Mouse (Mus musculus): Measurements from ENCODE around the gene Cdh16. TPM values are rescaled to one million over a fixed set of nuclear protein-coding genes. Genes with fewer than 3 reads are reported as not detected.
"Not testable (repeated sequence)": the region's sequence is repeated elsewhere in the genome, so short reads cannot be mapped to it uniquely, and the experiment has no call there.

Cdh16 gene
- 439 and 476 TPM in 2 replicates for polyA plus RNA-seq (2015; fragmentation: Nextera tagmentation; extraction: Ambion mirVana)

- Histone ChIP-seq H3K4me1 (replicated peaks; ENCODE audit: insufficient read depth, low read length) (0 out of 2 replicates have a peak, but pooled peaks cover 6% of the 10 kb centered on the region), H3K9me3 (replicated peaks; ENCODE audit: low read length) (no peaks in the 10 kb centered on the region), H3K9ac (ENCODE audit: low read depth, low read length) (peak within 1 kb of the TSS; percentile 55; the same call in 1 of the 2 replicates), H3K36me3 (ENCODE audit: insufficient read depth, low read length) (0 out of 2 replicates have a peak, but pooled peaks cover 5% of the 10 kb centered on the region), H3K27me3 (ENCODE audit: insufficient read depth, low read length) (no peaks in the 10 kb centered on the region), H3K4me3 (replicated peaks; ENCODE audit: low read depth, low read length) (peak within 1 kb of the TSS; percentile 32), H3K27ac (peak within 1 kb of the TSS; percentile 90), H3K4me2 (ENCODE audit: low read length) (peak within 1 kb of the TSS; percentile 58)
- DNase-seq (ENCODE audit: low spot score) (peak; percentile 74), ATAC-seq (replicated peaks; ENCODE audit: low FRiP score, low read depth) (peak; percentile 98)
- no peak for TF ChIP-seq CTCF (IDR thresholded peaks at IDR 0.05; ENCODE audit: low read depth)
- WGBS = 55% methylated on average over 6 of the region's 6 CpGs
Observed at GRCm38 (mm10) chr8:104624161-104624560, at the start of gene Cdh16. Gene Cdh16, minus strand, starts transcription at chr8:104624396.

DNA sequence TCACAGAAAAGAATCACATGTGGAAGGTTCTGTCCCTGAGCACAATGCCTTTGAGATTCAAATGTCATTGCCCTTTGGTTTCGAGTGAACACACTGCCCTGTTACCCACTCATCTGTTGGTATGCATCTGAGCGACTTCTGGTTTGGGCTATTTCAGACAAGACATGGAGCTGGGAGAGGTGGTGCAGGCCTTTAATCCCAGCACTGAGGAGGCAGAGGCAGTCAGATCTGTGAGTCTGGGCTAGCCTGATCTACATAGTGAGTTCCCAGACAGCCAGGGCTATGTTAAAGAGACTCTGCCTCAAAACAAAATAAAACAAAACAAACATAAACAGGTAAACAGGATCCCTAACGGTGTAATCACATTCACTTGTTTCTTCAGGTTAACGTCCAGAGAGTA, 31.4 kb upstream of the Cdh16 start:
- WGBS = 79% methylated on average over 4 of the region's 4 CpGs
- H3K27me3 ChIP-seq (ENCODE audit: insufficient read depth, low read length) = no peaks in the 10 kb centered on the region
- ATAC-seq (replicated peaks; ENCODE audit: low FRiP score, low read depth) = no peak
- no peaks in the 10 kb centered on the region for H3K4me1 ChIP-seq (replicated peaks; ENCODE audit: insufficient read depth, low read length)
- no peak overlapping the region for H3K27ac ChIP-seq
- no peak for DNase-seq (ENCODE audit: low spot score)
- H3K4me3 ChIP-seq (replicated peaks; ENCODE audit: low read depth, low read length) = no peak overlapping the region
- TF ChIP-seq CTCF (IDR thresholded peaks at IDR 0.05; ENCODE audit: low read depth) = no peak
- H3K36me3 ChIP-seq (ENCODE audit: insufficient read depth, low read length) = no peaks in the 10 kb centered on the region
- H3K9me3 ChIP-seq (replicated peaks; ENCODE audit: low read length) = no peaks in the 10 kb centered on the region
- H3K9ac ChIP-seq (ENCODE audit: low read depth, low read length) = no peak overlapping the region
- H3K4me2 ChIP-seq (ENCODE audit: low read length) = no peak overlapping the region

DNA sequence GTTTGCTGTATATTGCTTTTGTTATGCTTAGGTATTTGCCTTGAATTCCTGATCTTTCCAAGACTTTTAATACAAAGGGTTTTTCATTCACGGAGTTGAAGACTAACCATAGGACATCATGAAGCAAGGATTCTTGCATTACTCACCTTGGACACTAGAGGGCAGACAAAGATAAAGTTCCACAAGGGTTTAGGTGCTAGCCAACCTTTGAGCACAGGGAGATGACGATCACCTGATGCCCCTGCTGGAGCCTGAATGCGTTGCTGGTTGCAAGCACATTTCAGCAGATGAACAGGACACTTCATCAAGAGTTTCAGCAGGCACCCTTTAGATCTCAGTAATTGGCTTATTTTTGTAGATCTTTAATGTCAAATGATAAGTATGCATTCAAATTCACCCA, 30.8 kb upstream of the Cdh16 start:
- Histone ChIP-seq H3K4me1 (replicated peaks; ENCODE audit: insufficient read depth, low read length) (no peaks in the 10 kb centered on the region), H3K27ac (no peak overlapping the region), H3K4me2 (ENCODE audit: low read length) (no peak overlapping the region), H3K9ac (ENCODE audit: low read depth, low read length) (no peak overlapping the region), H3K36me3 (ENCODE audit: insufficient read depth, low read length) (no peaks in the 10 kb centered on the region), H3K27me3 (ENCODE audit: insufficient read depth, low read length) (no peaks in the 10 kb centered on the region), H3K4me3 (replicated peaks; ENCODE audit: low read depth, low read length) (no peak overlapping the region), H3K9me3 (replicated peaks; ENCODE audit: low read length) (no peaks in the 10 kb centered on the region)
- DNase-seq (ENCODE audit: low spot score) (peak; percentile 93), ATAC-seq (replicated peaks; ENCODE audit: low FRiP score, low read depth) (peak; percentile 84)
- 3% methylated on average over 3 of the region's 3 CpGs for WGBS
- peak; percentile 99 for TF ChIP-seq CTCF (IDR thresholded peaks at IDR 0.05; ENCODE audit: low read depth)

- H3K36me3 ChIP-seq (ENCODE audit: insufficient read depth, low read length) = not testable (repeated sequence)
- WGBS = 70% methylated on average over 3 of the region's 3 CpGs
Observed at GRCm38 (mm10) chr8:104644187-104644586, 20.0 kb upstream of the Cdh16 start.

DNA sequence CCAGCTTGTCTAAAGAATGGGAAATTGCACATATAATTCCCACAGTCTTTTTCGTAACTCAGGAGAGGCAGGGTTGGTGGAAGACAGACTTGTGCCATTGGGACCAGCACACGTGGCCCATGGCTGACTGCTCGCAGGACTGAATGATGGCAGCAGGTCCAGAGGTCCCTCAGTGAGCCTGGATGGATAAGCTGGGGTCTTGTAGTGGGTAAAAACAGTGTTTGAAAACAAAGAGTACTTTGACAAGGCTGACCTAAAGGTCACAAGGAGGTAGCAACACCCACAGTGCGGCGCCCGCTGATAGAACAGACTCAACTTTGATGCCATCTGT, 18.1 kb upstream of the Cdh16 start:
- WGBS = 62% methylated on average over 6 of the region's 6 CpGs
- Histone ChIP-seq H3K9ac (ENCODE audit: low read depth, low read length) (peak overlapping the region; percentile 79), H3K36me3 (ENCODE audit: insufficient read depth, low read length) (0 out of 2 replicates have a peak, but pooled peaks cover 13% of the 10 kb centered on the region), H3K27ac (peak overlapping the region; percentile 70; the same call in 1 of the 2 replicates), H3K4me1 (replicated peaks; ENCODE audit: insufficient read depth, low read length) (peaks cover 13% of the 10 kb centered on the region), H3K9me3 (replicated peaks; ENCODE audit: low read length) (no peaks in the 10 kb centered on the region), H3K4me3 (replicated peaks; ENCODE audit: low read depth, low read length) (peak overlapping the region; percentile 77), H3K27me3 (ENCODE audit: insufficient read depth, low read length) (no peaks in the 10 kb centered on the region), H3K4me2 (ENCODE audit: low read length) (peak overlapping the region; percentile 89)
- ATAC-seq (replicated peaks; ENCODE audit: low FRiP score, low read depth) (peak; percentile 25; the same call in 1 of the 2 replicates), DNase-seq (ENCODE audit: low spot score) (no peak)
- TF ChIP-seq CTCF (IDR thresholded peaks at IDR 0.05; ENCODE audit: low read depth) = no peak

More at GRCm38 (mm10) chr8:104644187-104644586, 20.0 kb upstream of the Cdh16 start:
- not testable (repeated sequence) for H3K27me3 ChIP-seq (ENCODE audit: insufficient read depth, low read length); H3K4me2 ChIP-seq (ENCODE audit: low read length); H3K9me3 ChIP-seq (replicated peaks; ENCODE audit: low read length); H3K27ac ChIP-seq; ATAC-seq (replicated peaks; ENCODE audit: low FRiP score, low read depth); DNase-seq (ENCODE audit: low spot score); H3K4me3 ChIP-seq (replicated peaks; ENCODE audit: low read depth, low read length); H3K9ac ChIP-seq (ENCODE audit: low read depth, low read length)
- peaks cover 13% of the 10 kb centered on the region for H3K4me1 ChIP-seq (replicated peaks; ENCODE audit: insufficient read depth, low read length)
- TF ChIP-seq CTCF (IDR thresholded peaks at IDR 0.05; ENCODE audit: low read depth) = peak; percentile 44

- no peaks in the 10 kb centered on the region for H3K9me3 ChIP-seq (replicated peaks; ENCODE audit: low read length)
- no peaks in the 10 kb centered on the region for H3K27me3 ChIP-seq (ENCODE audit: insufficient read depth, low read length)
- H3K4me1 ChIP-seq (replicated peaks; ENCODE audit: insufficient read depth, low read length) = peaks cover 13% of the 10 kb centered on the region
- peak within 1 kb of the TSS; percentile 79 for H3K9ac ChIP-seq (ENCODE audit: low read depth, low read length)
- H3K4me3 ChIP-seq (replicated peaks; ENCODE audit: low read depth, low read length) = peak within 1 kb of the TSS; percentile 77
- peak within 1 kb of the TSS; percentile 70 for H3K27ac ChIP-seq
- DNase-seq (ENCODE audit: low spot score) (peak; percentile 95), ATAC-seq (replicated peaks; ENCODE audit: low FRiP score, low read depth) (peak; percentile 96)
- TF ChIP-seq CTCF (IDR thresholded peaks at IDR 0.05; ENCODE audit: low read depth) = no peak
- H3K4me2 ChIP-seq (ENCODE audit: low read length) = peak within 1 kb of the TSS; percentile 89
- 0 out of 2 replicates have a peak, but pooled peaks cover 13% of the 10 kb centered on the region for H3K36me3 ChIP-seq (ENCODE audit: insufficient read depth, low read length)
- under 1% methylated on average over 66 of the region's 66 CpGs for WGBS
Observed at GRCm38 (mm10) chr8:104641426-104642323, 17.5 kb upstream of the Cdh16 start, which contains the start of gene Ciao2b. Gene Ciao2b, minus strand, starts transcription at chr8:104641965.
